Mouse (Mus musculus) urinary bladder, adult 2 months (tissue): ENCODE measurements around the gene Boll. TPM values are rescaled to one million over a fixed set of nuclear protein-coding genes. Genes with fewer than 3 reads are reported as not detected.
A peak's percentile ranks its signal among the peaks of the same experiment; 100 is the strongest.
"Not testable (repeated sequence)": the region's sequence is repeated elsewhere in the genome, so short reads cannot be mapped to it uniquely, and the experiment has no call there.

Source experiments
- DNase-seq: peaks from one replicate; pipeline ENCODE4 v3.0.0; 2022; ENCODE audit warnings: low spot score
- polyA plus RNA-seq: library from polyadenylated mRNA; depleted of rRNA; stranded (reverse); fragments of >200 nt; gene quantifications from 2 replicates; pipeline ENCODE4 v1.2.3, GENCODE M21; 2012; rRNA removed

Boll gene
- polyA plus RNA-seq = 0.07 TPM in 1 of 2 replicates, not detected in the other

- DNase-seq = peak; percentile 56
Measured at GRCm38 (mm10) chr1:55363044-55363565, at the start of gene Boll. Boll (minus strand) TSS chr1:55363469.

GRCm38 (mm10) chr1:55412569-55412968 is 49.3 kb upstream of the Boll start:
- no peak for DNase-seq

GRCm38 (mm10) chr1:55411079-55411478 is 47.8 kb upstream of the Boll start:
- no peak for DNase-seq

GRCm38 (mm10) chr1:55410670-55411069 is 47.4 kb upstream of the Boll start:
- no peak for DNase-seq

GRCm38 (mm10) chr1:55406531-55407375 is 43.5 kb upstream of the Boll start:
- DNase-seq = no peak

GRCm38 (mm10) chr1:55406023-55406413 is 42.7 kb upstream of the Boll start:
- DNase-seq = peak; percentile 66

GRCm38 (mm10) chr1:55405272-55406022 is 42.2 kb upstream of the Boll start, which contains the start of gene Plcl1:
Plcl1 (plus strand) TSS chr1:55405921.
- peak; percentile 75 for DNase-seq

GRCm38 (mm10) chr1:55404439-55404838 is 41.2 kb upstream of the Boll start:
- DNase-seq = no peak

GRCm38 (mm10) chr1:55399891-55400290 is 36.6 kb upstream of the Boll start:
- DNase-seq = no peak

GRCm38 (mm10) chr1:55383114-55383773 is 20.0 kb upstream of the Boll start:
- peak; percentile 68 for DNase-seq

- no peak for DNase-seq
Measured at GRCm38 (mm10) chr1:55380527-55380926, 17.3 kb upstream of the Boll start.

GRCm38 (mm10) chr1:55372626-55373025 is 9.4 kb upstream of the Boll start:
- DNase-seq = no peak

GRCm38 (mm10) chr1:55363586-55363985 is 317 bp upstream of the Boll start:
- DNase-seq = no peak

- DNase-seq = no peak
Measured at GRCm38 (mm10) chr1:55362634-55363033, 635 bp downstream of the Boll start.

GRCm38 (mm10) chr1:55351914-55352313 is 11.4 kb downstream of the Boll start:
- DNase-seq = not testable (repeated sequence)

GRCm38 (mm10) chr1:55325496-55325895 is 37.8 kb downstream of the Boll start:
- not testable (repeated sequence) for DNase-seq

- no peak for DNase-seq
Measured at GRCm38 (mm10) chr1:55301077-55301476, 62.2 kb downstream of the Boll start.

GRCm38 (mm10) chr1:55279081-55279480 is 84.2 kb downstream of the Boll start:
- DNase-seq = no peak

GRCm38 (mm10) chr1:55265447-55265846 is 97.8 kb downstream of the Boll start:
- no peak for DNase-seq

- DNase-seq = no peak
Measured at GRCm38 (mm10) chr1:55264385-55264784, 98.9 kb downstream of the Boll start.

GRCm38 (mm10) chr1:55246374-55246773 is 116.9 kb downstream of the Boll start:
- no peak for DNase-seq

- no peak for DNase-seq
Measured at GRCm38 (mm10) chr1:55239237-55239636, 124.0 kb downstream of the Boll start.
